Mouse (Mus musculus) embryonic facial prominence, embryonic 13.5 days (tissue): ENCODE measurements around the gene Pnmt. TPM values are rescaled to one million over a fixed set of nuclear protein-coding genes. Genes with fewer than 3 reads are reported as not detected.

ENCODE experiments used
- ATAC-seq: fragments of 200-750 bp; cut with Nextera tagmentation; 2 replicates; pipeline ENCODE4 v1.8.0; 2017; ENCODE audit warnings: low read depth; ENCODE audit not compliant: insufficient number of reproducible peaks, insufficient read depth, low FRiP score, low TSS enrichment
- H3K27ac ChIP-seq: fragments of 300-500 bp; sonication (generic); 2 replicates; pipeline ENCODE4 v1.5.1; 2015; ENCODE audit warnings: moderate library complexity, mild to moderate bottlenecking, inconsistent platforms
- H3K27me3 ChIP-seq: fragments of 300-500 bp; sonication (generic); 2 replicates; pipeline ENCODE4 v1.6.1; 2015; ENCODE audit warnings: mild to moderate bottlenecking, inconsistent platforms
- H3K36me3 ChIP-seq: fragments of 300-500 bp; sonication (generic); 2 replicates; pipeline ENCODE4 v1.6.1; 2015; ENCODE audit warnings: mild to moderate bottlenecking, inconsistent platforms
- H3K4me1 ChIP-seq: fragments of 300-500 bp; sonication (generic); 2 replicates; pipeline ENCODE4 v1.6.1; 2015; ENCODE audit warnings: inconsistent platforms
- H3K4me2 ChIP-seq: fragments of 300-500 bp; sonication (generic); 2 replicates; pipeline ENCODE4 v1.6.1; 2015; ENCODE audit warnings: moderate library complexity, mild to moderate bottlenecking, inconsistent platforms
- H3K4me3 ChIP-seq: fragments of 300-500 bp; sonication (generic); 2 replicates; pipeline ENCODE4 v1.5.1; 2015; ENCODE audit warnings: mild to moderate bottlenecking, inconsistent platforms
- H3K9ac ChIP-seq: fragments of 300-500 bp; sonication (generic); 2 replicates; pipeline ENCODE4 v1.6.1; 2015; ENCODE audit warnings: mild to moderate bottlenecking, inconsistent platforms
- H3K9me3 ChIP-seq: fragments of 300-500 bp; sonication (generic); 2 replicates; pipeline ENCODE4 v1.6.1; 2016; ENCODE audit warnings: inconsistent platforms
- WGBS: fragments of 180-500 bp; shearing (Covaris S2); methylation state at CpG from one replicate; pipeline ENCODE4 v1.1.7; 2015; ENCODE audit warnings: mixed read lengths; 5-methylcytosine and 5-hydroxymethylcytosine counted together
- polyA plus RNA-seq: library from polyadenylated mRNA; unstranded; fragments of >200 nt; fragmentation: Nextera tagmentation; extraction: Ambion mirVana; gene quantifications from 2 replicates; pipeline ENCODE4 v1.2.1, GENCODE M21; 2015

Pnmt gene
- polyA plus RNA-seq, 1 experiment from 2014 or later = 1.3 TPM

DNA sequence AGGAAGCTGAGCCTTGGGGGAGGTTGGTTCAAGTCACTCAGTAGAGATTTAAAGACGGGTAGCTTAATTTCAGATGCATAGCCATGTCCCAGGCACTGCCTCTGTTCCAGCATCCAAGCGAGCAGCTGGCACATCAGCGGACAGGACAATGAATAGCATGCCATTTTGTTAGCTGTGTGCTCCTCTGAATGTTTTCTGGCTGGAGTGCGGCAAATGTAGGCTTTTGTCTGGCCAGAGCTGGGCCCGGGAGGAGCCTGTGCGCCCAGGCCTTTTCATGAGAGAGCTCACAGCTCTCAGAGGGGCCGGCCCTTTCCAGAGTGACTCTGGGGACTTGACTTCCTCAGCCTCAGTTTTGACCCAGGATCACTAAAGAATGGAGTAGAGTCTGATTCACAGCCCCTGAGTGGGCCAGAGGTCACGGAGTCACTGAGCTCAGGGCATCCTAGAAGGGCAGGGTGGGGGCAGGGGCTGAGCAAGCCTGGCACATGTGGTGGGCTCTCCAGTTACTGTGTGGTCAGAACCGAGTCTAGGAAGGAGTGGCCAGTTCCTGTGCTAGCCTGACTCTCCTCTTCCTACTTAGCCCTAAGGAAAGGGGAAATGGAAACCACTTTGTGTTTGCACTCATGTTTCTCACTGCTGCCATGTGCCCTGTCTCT, 25.3 kb upstream of the Pnmt start:
- Histone ChIP-seq H3K4me3 (no peak overlapping the region), H3K9ac (peak overlapping the region; percentile 28; the same call in 1 of the 2 replicates), H3K36me3 (no peaks in the 10 kb centered on the region), H3K4me2 (no peak overlapping the region), H3K4me1 (peaks cover 40% of the 10 kb centered on the region), H3K27ac (no peak overlapping the region), H3K9me3 (no peaks in the 10 kb centered on the region), H3K27me3 (no peaks in the 10 kb centered on the region; the same call in 1 of the 2 replicates)
- no peak for ATAC-seq
- 38% methylated on average over 9 of the region's 9 CpGs for WGBS

DNA sequence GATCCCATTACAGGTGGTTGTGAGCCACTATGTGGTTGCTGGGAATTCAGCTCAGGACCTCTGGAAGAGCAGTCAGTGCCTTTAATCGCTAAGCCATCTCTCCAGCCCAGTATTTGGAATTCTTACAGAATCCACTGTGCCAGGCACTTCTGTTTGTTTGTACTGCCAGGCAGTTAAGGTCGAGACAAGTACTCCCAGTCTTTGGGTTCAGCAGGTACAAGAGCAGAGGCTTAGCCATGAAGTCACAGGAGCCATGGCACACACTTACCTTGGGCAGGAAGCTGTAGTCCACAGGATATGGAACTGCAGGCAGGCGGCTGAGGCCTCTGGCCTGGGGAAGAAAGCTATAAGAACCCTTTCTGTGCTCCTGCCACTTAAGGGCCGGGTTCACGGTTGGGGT, 22.4 kb upstream of the Pnmt start:
- 0 out of 2 replicates have a peak, but pooled peaks cover 6% of the 10 kb centered on the region for H3K36me3 ChIP-seq
- 83% methylated on average over 5 of the region's 5 CpGs for WGBS
- H3K27ac ChIP-seq = no peak overlapping the region
- no peak overlapping the region for H3K4me2 ChIP-seq
- no peak overlapping the region for H3K4me3 ChIP-seq
- H3K4me1 ChIP-seq = peaks cover 34% of the 10 kb centered on the region
- H3K9ac ChIP-seq = no peak overlapping the region
- H3K27me3 ChIP-seq = no peaks in the 10 kb centered on the region
- ATAC-seq = no peak
- no peaks in the 10 kb centered on the region for H3K9me3 ChIP-seq

DNA sequence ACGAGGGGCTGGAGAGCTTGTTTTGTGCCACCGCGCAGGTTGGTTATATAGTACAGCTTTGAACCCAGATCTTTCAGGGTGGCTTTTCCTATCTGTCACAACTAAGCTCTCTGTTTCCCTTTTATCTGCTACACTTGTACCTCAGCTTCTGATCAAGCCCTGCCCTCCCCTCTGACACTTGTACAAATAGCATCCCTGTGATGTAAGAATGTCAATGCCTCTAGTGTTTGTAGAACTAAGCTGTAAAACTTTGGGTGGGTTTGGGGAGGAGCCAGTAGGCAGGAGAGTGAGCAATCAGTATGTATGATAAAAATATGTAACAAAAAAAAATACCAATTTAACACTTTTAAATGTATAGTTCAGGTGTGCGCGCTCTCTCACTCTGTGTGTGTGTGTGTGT, 21.8 kb upstream of the Pnmt start:
- Histone ChIP-seq H3K27me3 (no peaks in the 10 kb centered on the region), H3K9ac (no peak overlapping the region), H3K36me3 (0 out of 2 replicates have a peak, but pooled peaks cover 6% of the 10 kb centered on the region), H3K27ac (no peak overlapping the region), H3K4me2 (no peak overlapping the region), H3K4me3 (no peak overlapping the region), H3K4me1 (peaks cover 28% of the 10 kb centered on the region), H3K9me3 (no peaks in the 10 kb centered on the region)
- no peak for ATAC-seq
- 93% methylated on average over 5 of the region's 5 CpGs for WGBS

DNA sequence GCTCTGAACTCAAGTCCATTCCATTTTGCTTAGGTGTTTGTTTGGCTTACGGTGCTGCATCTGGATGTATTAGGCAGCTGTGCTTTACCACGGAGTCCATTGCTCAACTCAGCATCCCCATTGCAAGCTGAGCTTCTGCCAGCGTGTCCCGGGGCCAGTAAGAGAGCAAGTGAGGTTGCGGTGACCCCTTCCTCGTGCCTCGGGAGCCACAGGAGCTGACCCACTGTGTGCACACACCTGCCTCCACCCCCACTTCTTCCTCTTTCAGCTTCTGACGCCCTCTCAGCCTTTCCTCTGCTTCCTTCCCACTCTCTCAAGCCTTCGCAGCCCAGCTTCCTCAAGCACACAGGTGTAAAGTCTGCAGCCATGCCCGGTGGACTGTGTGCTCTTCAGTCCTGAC, 20.0 kb upstream of the Pnmt start:
- no peak overlapping the region for H3K4me3 ChIP-seq
- H3K9ac ChIP-seq = no peak overlapping the region
- no peak overlapping the region for H3K4me2 ChIP-seq
- H3K27ac ChIP-seq = no peak overlapping the region
- H3K9me3 ChIP-seq = no peaks in the 10 kb centered on the region
- H3K4me1 ChIP-seq = peaks cover 15% of the 10 kb centered on the region
- no peak for ATAC-seq
- 79% methylated on average over 10 of the region's 10 CpGs for WGBS
- H3K27me3 ChIP-seq = no peaks in the 10 kb centered on the region
- H3K36me3 ChIP-seq = 0 out of 2 replicates have a peak, but pooled peaks cover 6% of the 10 kb centered on the region

DNA sequence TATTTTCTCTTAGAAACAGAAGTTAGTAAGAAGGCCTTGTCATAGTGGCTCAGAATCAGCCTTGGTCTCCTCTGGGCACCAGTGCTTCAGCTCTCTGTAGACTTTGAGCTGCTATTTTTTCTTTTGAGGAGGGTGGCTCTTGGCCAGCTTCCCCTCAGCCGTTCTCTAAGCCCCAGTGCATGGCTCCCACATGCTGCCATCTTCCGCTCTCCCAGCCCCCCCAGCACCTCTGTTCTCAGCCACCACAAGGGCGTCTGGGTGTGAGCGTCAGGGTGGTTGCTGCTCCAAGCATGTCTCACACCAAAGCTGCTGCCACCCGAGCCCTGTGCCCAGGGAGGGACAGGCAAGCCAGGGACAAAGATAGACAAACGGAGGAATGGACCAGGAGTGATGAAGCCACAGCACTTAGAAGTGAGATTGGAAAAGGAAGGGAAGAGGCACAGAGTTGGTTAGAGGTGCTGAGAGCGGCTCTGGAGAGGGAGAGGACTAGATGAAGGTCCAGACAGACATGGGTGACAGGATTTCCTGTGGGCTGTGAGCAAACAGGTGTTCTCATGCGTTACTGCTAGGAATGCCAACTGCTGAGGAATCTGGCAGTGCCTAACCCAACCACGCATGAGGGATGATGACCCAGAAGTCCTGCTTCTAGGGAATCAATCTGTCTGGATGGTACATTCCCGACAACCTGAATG, 18.9 kb upstream of the Pnmt start:
- no peaks in the 10 kb centered on the region for H3K27me3 ChIP-seq
- WGBS = 85% methylated on average over 10 of the region's 10 CpGs

DNA sequence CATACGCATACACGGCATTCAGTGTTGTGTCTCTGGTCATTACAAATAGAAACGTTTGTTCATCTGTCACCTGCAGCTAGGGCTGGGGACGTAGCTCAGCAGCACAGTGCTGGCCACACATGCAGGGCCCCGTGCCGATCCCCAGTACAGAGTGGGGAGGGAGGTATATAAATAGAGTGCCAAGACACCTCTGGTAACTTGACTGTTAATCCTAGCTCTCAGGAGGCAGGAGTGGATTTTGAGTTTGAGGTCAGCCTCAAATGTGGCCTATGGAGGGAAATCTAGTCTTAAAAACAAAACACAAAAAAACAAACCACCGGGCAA, 18.4 kb upstream of the Pnmt start:
- H3K9me3 ChIP-seq = no peaks in the 10 kb centered on the region
- no peak overlapping the region for H3K27ac ChIP-seq
- H3K9ac ChIP-seq = no peak overlapping the region
- no peaks in the 10 kb centered on the region for H3K27me3 ChIP-seq
- H3K4me1 ChIP-seq = peaks cover 14% of the 10 kb centered on the region
- H3K4me3 ChIP-seq = no peak overlapping the region
- no peak for ATAC-seq
- no peak overlapping the region for H3K4me2 ChIP-seq
- H3K36me3 ChIP-seq = 0 out of 2 replicates have a peak, but pooled peaks cover 7% of the 10 kb centered on the region
- WGBS = 86% methylated on average over 7 of the region's 7 CpGs

More for the DNA sequence above, 18.9 kb upstream of the Pnmt start:
- 0 out of 2 replicates have a peak, but pooled peaks cover 6% of the 10 kb centered on the region for H3K36me3 ChIP-seq
- H3K9me3 ChIP-seq = no peaks in the 10 kb centered on the region
- no peak for ATAC-seq
- no peak overlapping the region for H3K4me2 ChIP-seq
- H3K4me3 ChIP-seq = no peak overlapping the region
- H3K9ac ChIP-seq = no peak overlapping the region
- no peak overlapping the region for H3K27ac ChIP-seq
- peaks cover 16% of the 10 kb centered on the region for H3K4me1 ChIP-seq

DNA sequence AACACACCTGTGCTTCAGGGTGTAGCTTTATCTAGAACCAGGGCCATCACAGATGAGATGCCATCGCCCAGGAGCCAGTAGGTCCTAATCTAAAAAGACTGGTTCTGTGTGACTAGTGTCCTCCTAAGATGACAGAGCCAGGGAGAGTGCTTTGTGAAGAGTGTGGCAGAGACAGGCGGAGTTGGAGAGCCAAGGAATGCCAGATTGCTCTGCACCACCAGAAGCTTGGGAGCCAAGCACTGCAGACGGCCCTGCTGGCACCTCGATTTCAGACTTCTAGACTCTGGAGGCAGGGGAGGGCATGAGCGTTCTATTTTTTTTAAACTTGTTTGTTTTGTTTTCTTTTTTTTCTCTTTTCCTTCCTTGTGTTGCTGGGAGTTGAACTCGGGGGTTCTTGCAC, 16.9 kb upstream of the Pnmt start:
- no peak overlapping the region for H3K4me2 ChIP-seq
- 77% methylated on average over 6 of the region's 6 CpGs for WGBS
- ATAC-seq = no peak
- H3K27me3 ChIP-seq = no peaks in the 10 kb centered on the region
- no peaks in the 10 kb centered on the region for H3K9me3 ChIP-seq
- H3K36me3 ChIP-seq = peaks cover 19% of the 10 kb centered on the region
- no peak overlapping the region for H3K9ac ChIP-seq
- H3K4me1 ChIP-seq = peaks cover 14% of the 10 kb centered on the region
- no peak overlapping the region for H3K27ac ChIP-seq
- no peak overlapping the region for H3K4me3 ChIP-seq

DNA sequence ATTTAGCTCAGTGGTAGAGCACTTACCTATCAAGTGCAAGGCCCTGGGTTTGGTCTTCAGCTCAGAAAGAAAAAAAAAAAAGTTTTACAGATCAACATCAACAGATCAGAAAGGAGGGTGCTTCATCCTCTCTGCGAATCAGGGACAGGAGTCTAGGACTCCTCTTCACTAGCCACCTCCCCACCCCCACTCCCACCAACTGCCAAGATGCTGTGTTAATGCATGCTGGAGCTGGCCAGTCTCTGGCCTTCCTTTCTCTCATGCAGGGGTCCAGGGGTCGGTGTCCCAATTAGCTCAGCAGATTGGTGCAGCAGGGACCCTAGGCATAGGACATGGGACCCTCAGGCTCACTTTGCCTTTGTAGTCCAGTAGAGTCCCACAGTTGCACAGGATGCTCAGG, 15.7 kb upstream of the Pnmt start:
- WGBS = 72% methylated on average over 2 of the region's 2 CpGs
- 0 out of 2 replicates have a peak, but pooled peaks have one; percentile 18 for ATAC-seq
- Histone ChIP-seq H3K4me2 (no peak overlapping the region), H3K4me3 (no peak overlapping the region), H3K9me3 (no peaks in the 10 kb centered on the region), H3K4me1 (peaks cover 14% of the 10 kb centered on the region), H3K9ac (no peak overlapping the region), H3K27me3 (no peaks in the 10 kb centered on the region), H3K27ac (no peak overlapping the region), H3K36me3 (peaks cover 31% of the 10 kb centered on the region)

DNA sequence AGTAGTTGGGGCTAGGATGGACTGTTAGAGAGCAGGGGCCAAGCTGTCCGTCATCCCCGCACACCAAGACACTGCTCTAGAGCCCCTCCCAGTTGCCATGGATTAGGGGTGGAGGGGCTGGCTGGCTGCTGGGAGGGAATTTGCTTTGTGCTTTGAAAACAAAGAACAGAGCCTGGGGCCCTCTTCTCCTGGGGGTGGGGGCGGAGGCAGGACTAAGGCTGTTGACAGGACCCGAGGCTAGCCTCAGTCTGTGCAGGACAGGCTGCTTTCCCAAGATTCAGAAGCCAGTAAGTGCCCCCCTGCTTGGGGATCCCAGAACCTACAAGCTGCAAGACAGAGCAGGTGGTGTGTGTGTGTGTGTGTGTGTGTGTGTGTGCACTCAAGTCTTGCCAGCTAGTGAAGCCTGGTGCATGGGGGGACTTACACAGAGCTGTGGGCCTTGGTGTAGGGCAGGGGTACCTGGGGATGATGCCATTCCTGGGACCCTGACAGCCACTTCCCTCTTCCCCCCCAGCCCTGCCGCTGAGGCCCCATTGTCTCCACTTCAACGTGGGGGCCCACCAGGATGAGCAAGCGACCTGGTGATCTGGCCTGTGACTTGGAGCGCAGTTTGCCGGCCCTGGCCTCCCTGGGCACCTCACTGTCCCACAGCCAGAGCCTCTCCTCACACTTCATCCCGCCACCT, 14.6 kb upstream of the Pnmt start:
- peaks cover 37% of the 10 kb centered on the region for H3K36me3 ChIP-seq
- H3K4me1 ChIP-seq = peaks cover 14% of the 10 kb centered on the region
- H3K4me3 ChIP-seq = no peak overlapping the region
- H3K27me3 ChIP-seq = no peaks in the 10 kb centered on the region
- ATAC-seq = no peak
- no peaks in the 10 kb centered on the region for H3K9me3 ChIP-seq
- WGBS = 34% methylated on average over 10 of the region's 10 CpGs
- H3K27ac ChIP-seq = no peak overlapping the region
- peak overlapping the region; percentile 21; the same call in 1 of the 2 replicates for H3K9ac ChIP-seq
- H3K4me2 ChIP-seq = 0 out of 2 replicates have a peak overlapping the region, but pooled peaks have one; percentile 5

DNA sequence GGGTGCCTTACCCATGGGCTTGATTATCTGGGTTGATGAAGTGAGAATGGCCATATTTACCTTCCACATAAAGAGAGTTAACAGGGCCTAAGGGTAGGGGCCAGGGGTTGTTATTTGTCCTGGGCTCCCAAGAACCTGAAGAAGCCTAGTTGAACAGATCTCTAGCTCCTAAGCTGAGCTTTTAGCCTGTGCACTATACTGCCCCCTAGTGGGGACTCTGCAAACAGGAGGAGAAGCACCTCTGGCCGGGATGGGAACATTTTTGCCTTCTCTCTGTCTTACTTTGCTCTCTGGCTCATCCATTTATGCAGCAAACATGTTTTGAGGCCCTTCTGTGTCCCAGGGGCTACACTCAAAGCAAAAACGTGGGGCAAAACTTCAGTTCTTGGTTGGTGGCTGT, 13.8 kb upstream of the Pnmt start:
- Histone ChIP-seq H3K4me3 (no peak overlapping the region), H3K27ac (no peak overlapping the region), H3K36me3 (peaks cover 43% of the 10 kb centered on the region), H3K27me3 (no peaks in the 10 kb centered on the region), H3K4me1 (peaks cover 14% of the 10 kb centered on the region), H3K4me2 (no peak overlapping the region), H3K9ac (0 out of 2 replicates have a peak overlapping the region, but pooled peaks have one; percentile 21), H3K9me3 (no peaks in the 10 kb centered on the region)
- 7% methylated on average over 2 of the region's 2 CpGs for WGBS
- ATAC-seq = no peak

DNA sequence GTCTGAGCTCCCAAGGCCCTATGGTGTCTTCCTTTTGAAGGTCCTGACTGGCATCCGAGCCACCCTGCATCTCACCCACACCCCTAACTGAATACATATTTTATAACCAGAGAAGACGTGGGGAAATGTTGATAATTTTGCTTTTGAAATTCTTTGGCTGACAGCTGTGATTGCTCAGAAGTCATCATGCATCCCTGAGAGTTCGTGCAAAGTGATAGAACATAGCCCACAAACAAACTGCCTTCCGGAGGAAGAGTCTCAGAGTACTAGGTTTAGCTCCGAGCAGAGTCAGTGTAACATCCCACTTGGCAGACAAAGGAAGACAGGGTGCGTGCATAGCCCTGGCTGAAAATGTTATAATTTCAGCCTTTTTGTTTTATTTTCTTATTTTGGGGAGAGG, 13.0 kb upstream of the Pnmt start:
- H3K36me3 ChIP-seq = peaks cover 52% of the 10 kb centered on the region
- no peak overlapping the region for H3K4me3 ChIP-seq
- no peaks in the 10 kb centered on the region for H3K9me3 ChIP-seq
- 87% methylated on average over 6 of the region's 6 CpGs for WGBS
- H3K27ac ChIP-seq = no peak overlapping the region
- H3K4me2 ChIP-seq = no peak overlapping the region
- no peaks in the 10 kb centered on the region for H3K27me3 ChIP-seq
- peaks cover 14% of the 10 kb centered on the region for H3K4me1 ChIP-seq
- ATAC-seq = no peak
- H3K9ac ChIP-seq = no peak overlapping the region
